Mouse (Mus musculus) kidney, adult 11 months (tissue): ENCODE measurements around the gene Kank1.

Experiments used
- DNase-seq: peaks from one replicate; pipeline ENCODE4 v3.0.0; 2022

The Kank1 gene

GRCm38 (mm10) chr19:25407887-25408236, 171.1 kb downstream of the Kank1 start:
- DNase-seq = no peak

GRCm38 (mm10) chr19:25409239-25409638, 172.5 kb downstream of the Kank1 start:
- DNase-seq = no peak

GRCm38 (mm10) chr19:25411353-25411752, 174.6 kb downstream of the Kank1 start:
- no peak for DNase-seq

- DNase-seq = no peak
Measured at GRCm38 (mm10) chr19:25415448-25415847, 178.7 kb downstream of the Kank1 start.

- DNase-seq = peak; percentile 53
Measured at GRCm38 (mm10) chr19:25417671-25418070, 180.9 kb downstream of the Kank1 start.

- no peak for DNase-seq
Measured at GRCm38 (mm10) chr19:25419983-25420382, 183.2 kb downstream of the Kank1 start.

GRCm38 (mm10) chr19:25422096-25422495, 185.3 kb downstream of the Kank1 start:
- DNase-seq = peak; percentile 88

GRCm38 (mm10) chr19:25423371-25423770, 186.6 kb downstream of the Kank1 start:
- no peak for DNase-seq

- no peak for DNase-seq
Measured at GRCm38 (mm10) chr19:25426431-25426830, 189.7 kb downstream of the Kank1 start.

- no peak for DNase-seq
Measured at GRCm38 (mm10) chr19:25427886-25428285, 191.1 kb downstream of the Kank1 start.

GRCm38 (mm10) chr19:25428338-25428962, 191.7 kb downstream of the Kank1 start:
- no peak for DNase-seq

GRCm38 (mm10) chr19:25431431-25431830, 194.7 kb downstream of the Kank1 start:
- no peak for DNase-seq

- no peak for DNase-seq
Measured at GRCm38 (mm10) chr19:25431909-25432308, 195.1 kb downstream of the Kank1 start.

- DNase-seq = no peak
Measured at GRCm38 (mm10) chr19:25433169-25433690, 196.5 kb downstream of the Kank1 start.

- no peak for DNase-seq
Measured at GRCm38 (mm10) chr19:25434345-25434744, 197.6 kb downstream of the Kank1 start.

- no peak for DNase-seq
Measured at GRCm38 (mm10) chr19:25434795-25435194, 198.0 kb downstream of the Kank1 start.

- no peak for DNase-seq
Measured at GRCm38 (mm10) chr19:25435412-25435811, 198.6 kb downstream of the Kank1 start.

GRCm38 (mm10) chr19:25436175-25436574, 199.4 kb downstream of the Kank1 start:
- DNase-seq = no peak

- peak; percentile 47 for DNase-seq
Measured at GRCm38 (mm10) chr19:25436789-25437650, 200.2 kb downstream of the Kank1 start.

- DNase-seq = no peak
Measured at GRCm38 (mm10) chr19:25438246-25438645, 201.5 kb downstream of the Kank1 start.

- DNase-seq = no peak
Measured at GRCm38 (mm10) chr19:25439807-25440206, 203.0 kb downstream of the Kank1 start.

- no peak for DNase-seq
Measured at GRCm38 (mm10) chr19:25440736-25441135, 204.0 kb downstream of the Kank1 start.

GRCm38 (mm10) chr19:25445054-25445453, 208.3 kb downstream of the Kank1 start:
- peak; percentile 60 for DNase-seq

GRCm38 (mm10) chr19:25445842-25446241, 209.1 kb downstream of the Kank1 start:
- DNase-seq = no peak
